Mouse (Mus musculus) kidney, postnatal 25 days (tissue): ENCODE measurements around the gene Spata21.

ENCODE experiments used
- DNase-seq, 2 experiments: peaks; one replicate each; pipeline ENCODE4 v3.0.0; 2021; ENCODE audit warnings: mixed read lengths in 2 of 2

Spata21 gene

GRCm38 (mm10) chr4:141159666-141160065, 71.5 kb downstream of the Spata21 start:
- no peak for DNase-seq

- DNase-seq, result no peak
Observed at GRCm38 (mm10) chr4:141160193-141160592, 72.1 kb downstream of the Spata21 start.

- no peak for DNase-seq
Observed at GRCm38 (mm10) chr4:141161699-141162208, 73.6 kb downstream of the Spata21 start.
